Mouse (Mus musculus) G1E (cell line): ENCODE data around the gene Pank2.

Source experiments
- CTCF ChIP-seq: IDR thresholded peaks from 2 replicates; pipeline ENCODE4 v1.5.1; 2012; ENCODE audit warnings: low read depth, low read length, inconsistent platforms, mixed read lengths
- GATA1 ChIP-seq: IDR thresholded peaks from 2 replicates; pipeline ENCODE4 v1.6.1; 2012; ENCODE audit warnings: borderline replicate concordance, low read length, inconsistent platforms, mixed read lengths
- GATA2 ChIP-seq: IDR thresholded peaks from 2 replicates; pipeline ENCODE4 v1.6.1; 2012; ENCODE audit warnings: low read depth, low read length, inconsistent platforms, borderline replicate concordance
- POLR2AphosphoS5 ChIP-seq: IDR thresholded peaks from 2 replicates; pipeline ENCODE4 v1.6.1; 2012; ENCODE audit warnings: low read depth, low read length, inconsistent platforms; ENCODE audit not compliant: insufficient replicate concordance
- TAL1 ChIP-seq: conservative IDR thresholded peaks from 2 replicates; pipeline ENCODE4 v1.6.1; 2012; ENCODE audit warnings: low read depth, low read length, inconsistent platforms, mixed read lengths

DNA sequence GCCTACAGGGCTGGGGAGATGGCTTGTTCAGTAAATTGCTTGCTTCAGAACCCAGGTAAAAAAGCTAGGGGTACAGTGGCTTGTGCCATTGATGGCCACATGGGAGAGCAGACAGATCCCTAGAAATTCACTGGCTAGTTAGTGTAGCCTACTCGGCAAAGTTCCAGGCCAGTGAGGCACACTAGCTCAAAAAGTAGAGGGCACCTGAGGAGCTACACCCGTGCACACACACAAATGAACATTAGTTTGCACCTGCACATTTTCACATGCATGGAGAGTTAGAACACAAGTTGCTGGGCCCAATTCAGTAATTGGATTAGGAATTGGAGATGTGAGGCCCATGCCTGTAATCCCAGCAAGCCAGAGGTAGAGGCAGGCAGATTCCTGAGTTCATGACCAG lies 2.8 kb downstream of the Pank2 start:
- TF ChIP-seq POLR2AphosphoS5: no peak
- TF ChIP-seq CTCF: no peak
- TF ChIP-seq GATA2: no peak
- TF ChIP-seq GATA1: no peak
- no peak for TF ChIP-seq TAL1
